Mouse (Mus musculus): ENCODE data around the gene Angptl4. TPM values are rescaled to one million over a fixed set of nuclear protein-coding genes. Genes with fewer than 3 reads are reported as not detected.
"Not testable (repeated sequence)": the region's sequence is repeated elsewhere in the genome, so short reads cannot be mapped to it uniquely, and the experiment has no call there.

Gene Angptl4
- polyA plus RNA-seq, 1 experiment from 2014 or later = 20.6 TPM

GRCm38 (mm10) chr17:33732556-33733083 is 49.0 kb downstream of the Angptl4 start:
- not testable (repeated sequence) for H3K4me1 ChIP-seq (ENCODE audit: control insufficient read depth, insufficient read depth, low read length); DNase-seq (ENCODE audit: low spot score, missing footprints); H3K27me3 ChIP-seq (ENCODE audit: control insufficient read depth, insufficient read depth, low read length); H3K36me3 ChIP-seq (ENCODE audit: control insufficient read depth, insufficient read depth, low read length); ATAC-seq (ENCODE audit: low FRiP score); H3K4me2 ChIP-seq; H3K27ac ChIP-seq (ENCODE audit: low read depth, low read length); H3K9me3 ChIP-seq (ENCODE audit: control insufficient read depth, low read length); H3K4me3 ChIP-seq (ENCODE audit: low read depth, low read length); H3K9ac ChIP-seq (ENCODE audit: low read length)
- WGBS = 86% methylated on average over 9 of the region's 9 CpGs

GRCm38 (mm10) chr17:33729215-33729614 is 52.4 kb downstream of the Angptl4 start:
- Histone ChIP-seq H3K4me3 (ENCODE audit: low read depth, low read length) (no peak overlapping the region), H3K27ac (ENCODE audit: low read depth, low read length) (no peak overlapping the region), H3K9me3 (ENCODE audit: control insufficient read depth, low read length) (no peaks in the 10 kb centered on the region), H3K36me3 (ENCODE audit: control insufficient read depth, insufficient read depth, low read length) (no peaks in the 10 kb centered on the region), H3K4me2 (no peak overlapping the region), H3K9ac (ENCODE audit: low read length) (no peak overlapping the region), H3K4me1 (ENCODE audit: control insufficient read depth, insufficient read depth, low read length) (no peaks in the 10 kb centered on the region), H3K27me3 (ENCODE audit: control insufficient read depth, insufficient read depth, low read length) (no peaks in the 10 kb centered on the region)
- DNase-seq (ENCODE audit: low spot score, missing footprints) (peak; percentile 65), ATAC-seq (ENCODE audit: low FRiP score) (no peak)
- WGBS = 80% methylated on average over 2 of the region's 2 CpGs

- Histone ChIP-seq H3K4me1 (ENCODE audit: control insufficient read depth, insufficient read depth, low read length) (no peaks in the 10 kb centered on the region), H3K36me3 (ENCODE audit: control insufficient read depth, insufficient read depth, low read length) (no peaks in the 10 kb centered on the region), H3K4me2 (no peak overlapping the region), H3K27ac (ENCODE audit: low read depth, low read length) (no peak overlapping the region), H3K9me3 (ENCODE audit: control insufficient read depth, low read length) (no peaks in the 10 kb centered on the region), H3K9ac (ENCODE audit: low read length) (no peak overlapping the region), H3K4me3 (ENCODE audit: low read depth, low read length) (no peak overlapping the region), H3K27me3 (ENCODE audit: control insufficient read depth, insufficient read depth, low read length) (no peaks in the 10 kb centered on the region)
- ATAC-seq (ENCODE audit: low FRiP score) (no peak), DNase-seq (ENCODE audit: low spot score, missing footprints) (peak; percentile 28)
- 81% methylated on average over 2 of the region's 2 CpGs for WGBS
Observed at GRCm38 (mm10) chr17:33728396-33728795, 53.2 kb downstream of the Angptl4 start.

Other genes starting within 250 kb of the Angptl4 start
- 3.0 and 3.3 TPM in 2 replicates for gene Myo1f, start 226.1 kb downstream of the Angptl4 start, polyA plus RNA-seq (2014; fragmentation: Nextera tagmentation; extraction: Ambion mirVana)
- gene Zfp414, start 152.7 kb downstream of the Angptl4 start, polyA plus RNA-seq (2014; fragmentation: Nextera tagmentation; extraction: Ambion mirVana) = 62.5 and 68.0 TPM in 2 replicates
- gene Pram1, start 143.8 kb downstream of the Angptl4 start, polyA plus RNA-seq (2014; fragmentation: Nextera tagmentation; extraction: Ambion mirVana) = 0.21 and 0.93 TPM in 2 replicates
- gene Hnrnpm, start 95.0 kb downstream of the Angptl4 start, polyA plus RNA-seq (2014; fragmentation: Nextera tagmentation; extraction: Ambion mirVana) = 581 and 639 TPM in 2 replicates
- 37.3 and 39.0 TPM in 2 replicates for gene March2, start 63.2 kb downstream of the Angptl4 start, polyA plus RNA-seq (2014; fragmentation: Nextera tagmentation; extraction: Ambion mirVana)
- 295 and 314 TPM in 2 replicates for gene Rab11b, start 21.3 kb downstream of the Angptl4 start, polyA plus RNA-seq (2014; fragmentation: Nextera tagmentation; extraction: Ambion mirVana)
- 18.3 and 23.9 TPM in 2 replicates for gene Kank3, start 28.7 kb upstream of the Angptl4 start, polyA plus RNA-seq (2014; fragmentation: Nextera tagmentation; extraction: Ambion mirVana)
- 748 and 845 TPM in 2 replicates for gene Rps28, start 42.7 kb upstream of the Angptl4 start, polyA plus RNA-seq (2014; fragmentation: Nextera tagmentation; extraction: Ambion mirVana)
- gene Ndufa7, start 42.7 kb upstream of the Angptl4 start, polyA plus RNA-seq (2014; fragmentation: Nextera tagmentation; extraction: Ambion mirVana) = 408 and 456 TPM in 2 replicates
- gene Cd320, start 61.3 kb upstream of the Angptl4 start, polyA plus RNA-seq (2014; fragmentation: Nextera tagmentation; extraction: Ambion mirVana) = 67.5 and 70.5 TPM in 2 replicates
- gene Gm7029, start 92.0 kb upstream of the Angptl4 start, polyA plus RNA-seq (2014; fragmentation: Nextera tagmentation; extraction: Ambion mirVana) = not detected in 2 replicates
- gene Kifc1, start 108.8 kb upstream of the Angptl4 start, polyA plus RNA-seq (2014; fragmentation: Nextera tagmentation; extraction: Ambion mirVana) = 8.1 and 11.4 TPM in 2 replicates
- 0.22 TPM in 1 of 2 replicates, not detected in the other for gene Platr17, start 123.3 kb upstream of the Angptl4 start, polyA plus RNA-seq (2014; fragmentation: Nextera tagmentation; extraction: Ambion mirVana)
- 59.5 and 60.4 TPM in 2 replicates for gene Daxx, start 127.6 kb upstream of the Angptl4 start, polyA plus RNA-seq (2014; fragmentation: Nextera tagmentation; extraction: Ambion mirVana)
- gene Tapbp, start 134.1 kb upstream of the Angptl4 start, polyA plus RNA-seq (2014; fragmentation: Nextera tagmentation; extraction: Ambion mirVana) = 13.6 and 14.8 TPM in 2 replicates
- gene Zbtb22, start 134.1 kb upstream of the Angptl4 start, polyA plus RNA-seq (2014; fragmentation: Nextera tagmentation; extraction: Ambion mirVana) = 8.0 and 9.4 TPM in 2 replicates
- 29.3 and 33.6 TPM in 2 replicates for gene Rgl2, start 147.7 kb upstream of the Angptl4 start, polyA plus RNA-seq (2014; fragmentation: Nextera tagmentation; extraction: Ambion mirVana)
- 206 and 208 TPM in 2 replicates for gene Pfdn6, start 158.5 kb upstream of the Angptl4 start, polyA plus RNA-seq (2014; fragmentation: Nextera tagmentation; extraction: Ambion mirVana)
- 27.4 and 28.9 TPM in 2 replicates for gene Wdr46, start 158.8 kb upstream of the Angptl4 start, polyA plus RNA-seq (2014; fragmentation: Nextera tagmentation; extraction: Ambion mirVana)
- 3.4 and 4.2 TPM in 2 replicates for gene B3galt4, start 169.7 kb upstream of the Angptl4 start, polyA plus RNA-seq (2014; fragmentation: Nextera tagmentation; extraction: Ambion mirVana)
- gene Vps52, start 174.0 kb upstream of the Angptl4 start, polyA plus RNA-seq (2014; fragmentation: Nextera tagmentation; extraction: Ambion mirVana) = 36.3 and 36.5 TPM in 2 replicates
- gene Rps18, start 174.2 kb upstream of the Angptl4 start, polyA plus RNA-seq (2014; fragmentation: Nextera tagmentation; extraction: Ambion mirVana) = 1,159 and 1,302 TPM in 2 replicates
- gene H2-K1, start 218.5 kb upstream of the Angptl4 start, polyA plus RNA-seq (2014; fragmentation: Nextera tagmentation; extraction: Ambion mirVana) = 30.0 and 37.2 TPM in 2 replicates
- gene Ring1, start 242.8 kb upstream of the Angptl4 start, polyA plus RNA-seq (2014; fragmentation: Nextera tagmentation; extraction: Ambion mirVana) = 5.5 and 7.1 TPM in 2 replicates
- 95.4 and 99.0 TPM in 2 replicates for gene H2-Ke6, start 246.2 kb upstream of the Angptl4 start, polyA plus RNA-seq (2014; fragmentation: Nextera tagmentation; extraction: Ambion mirVana)
- gene Slc39a7, start 249.9 kb upstream of the Angptl4 start, polyA plus RNA-seq (2014; fragmentation: Nextera tagmentation; extraction: Ambion mirVana) = 85.1 and 97.4 TPM in 2 replicates
- gene Rxrb, start 250.0 kb upstream of the Angptl4 start, polyA plus RNA-seq (2014; fragmentation: Nextera tagmentation; extraction: Ambion mirVana) = 17.2 and 17.9 TPM in 2 replicates

Measured in midbrain, embryonic 11.5 days (tissue).